Mouse (Mus musculus) lung, adult 2 months (tissue): ENCODE results near the gene Mrpl27.

Experiments used
- CTCF ChIP-seq: fragments of 200-500 bp; IDR thresholded peaks from 2 replicates; pipeline ENCODE4 v1.5.1; 2011; ENCODE audit warnings: mild to moderate bottlenecking, low read length, control low read depth; ENCODE audit not compliant: insufficient read depth
- POLR2A ChIP-seq: fragments of 200-500 bp; IDR thresholded peaks from 2 replicates; pipeline ENCODE4 v1.6.1; 2011; ENCODE audit warnings: low read depth, mild to moderate bottlenecking, control low read depth, low read length, borderline replicate concordance; ENCODE audit errors: extremely low read depth

DNA sequence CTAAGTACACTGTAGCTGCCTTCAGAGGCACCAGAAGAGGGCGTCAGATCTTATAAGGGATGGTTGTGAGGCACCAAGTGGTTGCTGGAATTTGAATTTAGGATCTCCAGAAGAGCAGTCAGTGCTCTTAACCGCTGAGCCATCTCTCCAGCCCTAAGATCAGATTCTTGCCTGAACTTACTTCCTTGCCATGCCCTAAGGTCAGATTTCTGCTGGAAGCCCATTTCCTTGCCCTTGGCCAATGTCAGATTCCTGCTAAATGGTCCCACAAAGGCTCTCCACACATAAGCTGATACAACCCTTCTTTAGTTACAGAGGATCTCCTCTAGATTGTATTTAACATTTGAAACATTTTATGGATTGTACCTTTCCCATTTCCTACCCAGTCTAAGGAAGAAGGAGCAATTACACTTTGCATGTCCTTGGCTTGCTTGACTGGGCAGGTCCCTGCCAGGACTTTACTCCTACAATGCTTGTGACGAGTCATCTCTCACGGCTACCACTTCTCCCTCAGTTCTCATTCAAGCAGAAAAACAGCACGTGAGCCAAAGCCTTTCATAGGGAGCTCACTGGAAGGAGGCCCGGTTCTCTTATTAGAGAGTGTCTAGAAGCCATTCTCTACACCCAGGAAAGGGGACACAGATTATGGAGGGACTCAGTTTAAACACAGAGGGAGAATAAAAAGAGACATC is 32.7 kb upstream of the Mrpl27 start:
- TF ChIP-seq CTCF (no peak), POLR2A (no peak)
